Mouse (Mus musculus): Measurements from ENCODE around the gene Klc1.

Gene Klc1

GRCm38 (mm10) chr12:111851235-111851634, 92.6 kb downstream of the Klc1 start:
- DNase-seq (ENCODE audit: low read depth, low spot score): peak; percentile 11

- peak; percentile 10 for DNase-seq (ENCODE audit: low read depth, low spot score)
These were observed 93.1 kb downstream of the Klc1 start for GRCm38 (mm10) chr12:111851745-111852144.

GRCm38 (mm10) chr12:111853011-111853436, 94.4 kb downstream of the Klc1 start:
- DNase-seq (ENCODE audit: low read depth, low spot score): peak; percentile 34

- no peak for DNase-seq (ENCODE audit: low read depth, low spot score)
These were observed 94.9 kb downstream of the Klc1 start for GRCm38 (mm10) chr12:111853546-111853945.

- DNase-seq (ENCODE audit: low read depth, low spot score): peak; percentile 21
These were observed 96.8 kb downstream of the Klc1 start for GRCm38 (mm10) chr12:111855448-111855847.

Measured in CD4-positive helper T cell, adult 2 months (primary cell).